Mouse (Mus musculus) mouse embryonic stem cell (cell line): ENCODE measurements around the gene Dkk3.
"Not testable (repeated sequence)": the region's sequence is repeated elsewhere in the genome, so short reads cannot be mapped to it uniquely, and the experiment has no call there.

Experiments used
- in situ Hi-C, 2 experiments: fragments of 300-500 bp; cut with MboI; formaldehyde crosslinking; loops; 1 replicate in 1 of 2; 3 replicates in 1 of 2; pipeline ENCODE4 v1.14.3; 2019 to 2020; ENCODE audit warnings: low sequenced_read_pairs in 2 of 2, low pct_unique_long_range_greater_than_20kb in 1 of 2, mixed read lengths in 1 of 2; ENCODE audit not compliant: unreplicated experiment in 1 of 2

Dkk3 gene

GRCm38 (mm10) chr7:112108757-112109156 is 50.1 kb downstream of the Dkk3 start:
- in situ Hi-C loops = no loop called here

DNA sequence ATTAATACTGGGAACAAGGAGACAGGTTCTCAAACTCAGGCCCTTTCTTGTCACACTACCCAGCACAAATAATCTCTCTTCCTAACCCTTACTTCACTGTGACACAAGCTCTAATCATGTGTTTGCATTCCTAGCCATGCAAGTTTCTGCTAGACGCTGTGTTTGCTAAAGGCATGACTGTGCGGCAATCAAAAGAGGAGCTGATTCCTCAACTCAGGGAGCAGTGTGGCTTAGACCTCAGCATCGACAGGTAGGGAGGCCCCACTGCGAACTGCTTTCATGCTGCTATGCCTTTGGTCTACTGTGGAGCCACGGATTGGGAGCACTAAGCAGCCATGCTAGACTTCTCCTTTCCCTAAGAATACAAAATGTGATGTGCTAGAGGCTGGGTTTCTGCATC is 55.0 kb downstream of the Dkk3 start:
- in situ Hi-C loops = no loop called here

DNA sequence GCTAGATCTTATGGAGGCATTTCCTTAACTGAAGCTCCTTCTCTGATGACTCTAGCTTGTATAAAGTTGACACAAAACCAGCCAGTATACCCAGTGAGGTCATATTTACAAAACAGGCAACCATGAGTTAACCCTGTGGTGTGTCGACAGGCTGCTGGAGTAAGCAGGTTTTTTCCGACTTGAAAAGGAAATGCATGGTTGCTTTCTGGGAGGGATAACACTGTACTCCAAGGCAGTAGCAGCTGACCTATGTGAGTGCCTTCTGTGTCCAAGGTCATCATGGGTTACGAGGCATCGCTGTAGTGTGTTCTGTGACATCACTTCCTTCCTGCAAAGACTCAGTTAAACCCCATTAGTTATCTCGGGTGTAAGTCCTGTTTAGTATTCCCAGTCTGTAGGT is 55.9 kb downstream of the Dkk3 start:
- in situ Hi-C loops = no loop called here

GRCm38 (mm10) chr7:112100887-112101286 is 58.0 kb downstream of the Dkk3 start:
- in situ Hi-C loops = no loop called here

DNA sequence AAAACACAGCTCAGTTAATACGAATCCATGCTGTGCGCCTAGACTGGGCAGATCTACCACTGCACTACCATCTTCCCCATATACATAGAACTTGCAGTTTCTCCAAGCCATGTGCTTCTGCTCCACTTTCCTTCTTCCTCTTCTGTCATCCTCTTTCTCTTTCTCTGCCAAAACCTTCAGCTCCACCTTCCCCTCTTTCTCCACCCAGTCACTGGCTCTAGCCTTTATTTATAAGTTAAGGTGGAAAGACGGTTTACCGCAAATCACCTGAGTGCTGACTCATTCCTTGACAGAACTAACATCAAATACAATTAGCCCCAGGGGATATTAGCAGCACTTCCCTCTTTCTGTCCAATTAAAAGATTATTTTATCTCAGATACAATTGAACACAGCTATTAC is 63.9 kb downstream of the Dkk3 start:
- in situ Hi-C loops = not testable (repeated sequence)

- in situ Hi-C loops = loop anchor here in 1 of 2 experiments (5.0 kb wide), 1 partner anchor 91 kb away; no protein-coding TSS in a partner anchor
Measured at GRCm38 (mm10) chr7:112086186-112086585, 72.7 kb downstream of the Dkk3 start.

- in situ Hi-C loops = loop anchor here in 1 of 2 experiments (5.0 kb wide), 1 partner anchor 92 kb away; no protein-coding TSS in a partner anchor
Measured at GRCm38 (mm10) chr7:112085062-112085461, 73.8 kb downstream of the Dkk3 start.

GRCm38 (mm10) chr7:112084222-112084621 is 74.6 kb downstream of the Dkk3 start:
- in situ Hi-C loops = no loop called here

DNA sequence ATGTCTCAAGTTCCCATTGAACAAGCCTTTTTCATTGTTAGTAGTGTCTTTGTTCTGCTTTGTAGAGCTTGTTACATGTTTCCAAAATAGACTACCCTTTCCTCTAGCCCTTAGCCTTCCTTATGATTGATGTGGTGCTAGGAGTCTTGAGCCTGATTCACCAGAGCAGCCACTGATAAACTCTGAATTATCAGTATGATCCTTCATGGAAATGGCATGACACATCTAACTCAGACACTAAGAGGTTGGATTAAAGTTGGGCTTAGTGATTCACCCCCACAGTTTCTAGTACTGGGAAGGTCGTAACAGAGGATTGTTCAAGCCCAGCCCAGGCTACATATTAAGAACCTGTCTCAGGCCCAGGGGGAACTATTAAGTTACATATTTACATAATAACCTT is 76.2 kb downstream of the Dkk3 start:
- in situ Hi-C loops = no loop called here

- in situ Hi-C loops = no loop called here
Measured at GRCm38 (mm10) chr7:112074868-112075267, 84.0 kb downstream of the Dkk3 start.
